Mouse (Mus musculus): ENCODE measurements around the gene Igsf9. TPM values are rescaled to one million over a fixed set of nuclear protein-coding genes. Genes with fewer than 3 reads are reported as not detected.

Gene Igsf9
- total RNA-seq, 2 experiments from 2014 or later: 0.25 to 0.55 TPM

DNA sequence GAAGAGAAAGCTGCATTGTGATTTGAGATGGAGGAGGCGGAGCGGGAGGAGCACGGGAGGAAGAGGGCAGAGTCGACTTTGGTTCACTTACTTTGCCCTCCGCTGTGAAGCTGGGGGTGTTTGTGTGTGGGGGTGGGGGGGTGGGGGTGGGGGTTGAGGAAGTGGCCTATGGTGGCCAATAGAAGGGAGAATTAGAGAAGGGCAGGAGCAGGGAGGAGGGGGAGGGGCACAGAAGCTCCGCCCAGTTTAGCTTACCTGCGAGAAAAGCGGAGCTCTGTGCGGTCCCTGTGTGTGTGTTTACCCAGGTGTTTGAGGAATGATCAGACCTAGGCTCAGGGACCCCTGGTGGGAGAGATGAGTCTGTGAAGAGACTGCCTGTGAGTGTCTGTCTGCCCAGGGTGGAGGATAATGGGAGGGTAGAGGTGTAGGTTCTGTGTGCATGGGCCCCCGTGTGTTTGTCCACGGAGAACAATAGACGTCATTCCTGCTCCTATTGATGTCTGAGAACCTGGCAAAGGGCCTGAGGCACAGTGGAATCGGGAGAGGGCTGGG, 28.9 kb downstream of the Igsf9 start:
- DNase-seq (ENCODE audit: low spot score): no peak
- intact Hi-C loops (cut with DNase I): no loop called here

DNA sequence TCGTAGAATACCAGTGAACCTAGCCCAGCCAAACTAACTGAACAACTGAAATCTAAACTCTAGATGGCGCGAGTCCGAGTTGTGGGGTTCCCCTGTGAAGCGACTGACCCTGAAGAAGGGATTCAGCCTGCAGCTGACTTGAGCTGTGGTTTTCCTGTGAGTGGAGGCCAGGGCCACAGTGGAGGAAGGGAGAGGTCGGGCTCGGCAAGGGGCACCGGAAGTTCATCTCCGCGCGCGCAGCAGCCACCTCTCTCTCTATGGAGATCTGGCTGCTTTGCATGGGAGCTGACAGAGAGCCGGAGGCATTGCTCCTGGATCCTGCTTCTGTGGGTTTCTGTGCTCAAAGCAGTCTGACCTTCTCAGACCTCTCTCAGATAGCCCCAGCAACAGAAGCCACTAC, 31.4 kb downstream of the Igsf9 start:
- peak; percentile 70 for DNase-seq (ENCODE audit: low spot score)
- intact Hi-C loops (cut with DNase I): no loop called here

DNA sequence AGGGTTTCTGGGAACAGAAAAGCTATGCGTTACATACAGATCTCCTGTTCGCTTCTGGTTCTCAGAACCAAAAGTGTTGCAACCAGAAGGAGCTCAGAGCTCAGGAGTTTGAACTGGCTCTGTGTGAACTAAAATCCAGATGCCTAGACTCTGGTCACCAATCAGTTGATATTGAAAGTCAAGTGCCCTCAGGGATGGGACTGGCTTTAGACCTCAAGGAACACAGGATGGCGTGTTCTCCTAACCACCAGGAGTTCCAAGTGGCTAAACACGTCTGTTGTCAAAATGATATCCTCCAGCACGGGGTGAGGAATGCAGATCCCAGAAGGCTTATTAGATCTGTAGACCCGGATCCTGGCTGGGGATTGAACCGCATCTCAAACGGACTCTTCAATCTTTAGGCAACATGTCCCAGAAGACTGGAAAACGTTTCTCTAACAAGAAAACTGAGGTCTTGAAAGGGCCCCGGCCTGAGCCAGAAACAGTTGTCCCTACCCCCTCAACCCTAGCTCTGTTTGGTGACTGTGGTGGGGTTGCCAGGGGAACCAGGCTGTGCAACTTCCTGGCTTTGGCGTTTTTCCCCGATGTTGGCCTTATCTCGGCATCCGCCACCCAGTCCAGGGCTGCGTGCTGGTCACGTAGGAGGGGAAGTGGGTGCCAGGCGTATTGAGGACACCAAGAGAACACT, 32.1 kb downstream of the Igsf9 start:
- intact Hi-C loops (cut with DNase I): no loop called here
- DNase-seq (ENCODE audit: low spot score): peak; percentile 84

DNA sequence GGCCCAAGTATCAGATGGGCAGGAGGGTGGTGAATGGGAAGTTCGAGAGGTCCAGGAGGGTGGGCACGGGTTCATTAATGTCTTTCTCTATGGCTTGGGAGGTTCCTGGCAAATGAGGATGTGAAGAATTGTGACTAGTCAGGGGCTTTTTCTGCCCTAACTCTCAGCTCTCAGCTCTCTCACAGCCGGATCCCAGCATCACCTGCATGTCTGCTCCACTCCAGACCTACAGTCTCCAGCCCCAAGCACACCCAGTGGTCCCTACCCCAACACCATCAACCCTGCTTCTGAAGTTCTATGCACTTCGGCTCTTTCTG, 32.6 kb downstream of the Igsf9 start:
- intact Hi-C loops (cut with DNase I): no loop called here
- DNase-seq (ENCODE audit: low spot score): no peak

DNA sequence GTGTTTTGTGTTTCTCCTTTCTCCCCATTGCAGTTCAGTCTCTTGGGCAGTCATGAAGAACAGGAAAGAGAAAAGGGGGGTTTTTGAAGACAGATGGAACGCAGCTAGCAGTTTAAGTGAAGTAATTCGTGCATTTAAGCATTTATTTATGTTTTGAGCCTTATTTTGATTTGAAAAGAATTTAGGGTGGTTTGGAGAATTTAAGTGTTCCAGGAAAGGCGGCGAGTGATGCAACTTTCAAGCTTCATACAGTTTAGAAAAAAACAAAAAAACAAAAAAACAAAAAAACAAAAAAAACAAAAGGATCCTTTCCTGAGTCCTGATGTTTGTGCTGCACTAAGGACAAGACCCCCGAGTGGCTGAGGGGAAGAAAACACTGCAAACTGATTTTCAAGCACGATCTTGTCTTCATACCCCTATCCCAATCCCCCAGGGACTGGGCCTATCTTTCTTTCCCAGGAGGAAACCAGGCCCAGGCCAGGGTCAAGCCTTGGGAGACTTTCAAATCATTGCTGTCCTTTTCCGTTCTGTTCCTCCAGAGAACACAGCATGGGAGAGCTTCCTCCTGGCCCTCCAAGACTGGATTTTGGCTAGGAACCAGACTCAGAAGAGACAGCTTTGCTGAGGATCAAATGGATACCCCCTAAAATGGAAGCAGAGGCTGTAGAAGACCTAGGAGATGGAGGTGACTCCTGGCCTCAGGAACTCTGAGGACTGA, 33.1 kb downstream of the Igsf9 start:
- no peak for DNase-seq (ENCODE audit: low spot score)
- intact Hi-C loops (cut with DNase I): no loop called here

DNA sequence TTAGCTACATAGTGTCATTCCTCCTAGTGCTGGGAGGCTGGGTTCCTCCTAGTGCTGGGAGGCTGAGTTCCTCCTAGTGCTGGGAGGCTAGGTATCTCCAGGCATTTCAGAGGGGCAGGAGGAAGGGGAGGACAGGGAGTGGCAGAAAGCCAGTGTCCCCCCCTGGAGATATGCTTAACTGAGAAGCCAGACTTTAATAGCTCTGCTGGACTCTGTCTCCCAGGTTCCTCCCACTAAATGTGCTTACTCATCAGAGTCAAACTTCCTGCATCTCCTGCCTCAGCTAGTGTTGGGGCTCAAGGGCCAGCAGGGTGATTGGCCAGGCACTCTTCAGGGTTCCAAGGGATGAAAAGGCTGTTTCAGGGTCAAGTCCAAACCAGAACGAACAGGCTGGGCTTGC, 33.8 kb downstream of the Igsf9 start:
- intact Hi-C loops (cut with DNase I): no loop called here
- no peak for DNase-seq (ENCODE audit: low spot score)

DNA sequence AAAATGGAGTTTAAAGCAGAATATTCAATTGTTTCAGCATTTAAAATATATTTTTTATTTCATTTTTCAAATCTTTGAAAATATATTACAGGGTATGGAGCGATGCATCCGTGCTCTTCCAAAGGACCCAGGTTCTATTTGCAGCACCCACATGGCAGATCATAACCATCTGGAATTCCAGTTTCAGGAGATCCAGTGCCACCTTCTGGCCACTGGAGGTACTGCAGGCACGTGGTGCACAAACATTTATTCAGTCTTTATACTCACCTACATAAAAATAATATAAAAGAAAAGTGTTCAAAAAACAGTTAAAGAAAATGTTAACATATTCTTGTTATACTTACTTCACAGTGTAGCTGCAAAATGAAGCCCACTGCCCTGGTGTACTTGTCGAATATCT, 36.4 kb downstream of the Igsf9 start:
- intact Hi-C loops (cut with DNase I): no loop called here
- no peak for DNase-seq (ENCODE audit: low spot score)

DNA sequence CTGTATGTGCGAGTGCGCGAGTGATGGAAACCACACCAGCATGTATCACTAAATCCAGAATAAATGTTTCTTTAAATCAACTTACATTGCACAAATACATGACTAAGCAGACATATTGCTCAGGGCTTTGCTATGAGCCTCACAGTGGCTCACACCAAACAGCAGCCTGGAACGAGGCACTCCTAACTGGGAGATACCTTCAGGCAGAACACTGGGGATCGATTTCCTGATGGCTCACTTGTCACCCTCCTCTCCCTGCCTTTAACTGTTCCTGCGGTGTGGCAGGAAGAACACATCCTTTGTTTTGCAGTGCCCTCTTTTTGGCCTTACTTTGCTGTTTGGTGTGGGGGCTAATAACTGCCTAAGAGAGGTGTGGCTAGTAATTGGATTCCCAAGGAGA, 38.1 kb downstream of the Igsf9 start:
- DNase-seq (ENCODE audit: low spot score): no peak
- intact Hi-C loops (cut with DNase I): no loop called here

DNA sequence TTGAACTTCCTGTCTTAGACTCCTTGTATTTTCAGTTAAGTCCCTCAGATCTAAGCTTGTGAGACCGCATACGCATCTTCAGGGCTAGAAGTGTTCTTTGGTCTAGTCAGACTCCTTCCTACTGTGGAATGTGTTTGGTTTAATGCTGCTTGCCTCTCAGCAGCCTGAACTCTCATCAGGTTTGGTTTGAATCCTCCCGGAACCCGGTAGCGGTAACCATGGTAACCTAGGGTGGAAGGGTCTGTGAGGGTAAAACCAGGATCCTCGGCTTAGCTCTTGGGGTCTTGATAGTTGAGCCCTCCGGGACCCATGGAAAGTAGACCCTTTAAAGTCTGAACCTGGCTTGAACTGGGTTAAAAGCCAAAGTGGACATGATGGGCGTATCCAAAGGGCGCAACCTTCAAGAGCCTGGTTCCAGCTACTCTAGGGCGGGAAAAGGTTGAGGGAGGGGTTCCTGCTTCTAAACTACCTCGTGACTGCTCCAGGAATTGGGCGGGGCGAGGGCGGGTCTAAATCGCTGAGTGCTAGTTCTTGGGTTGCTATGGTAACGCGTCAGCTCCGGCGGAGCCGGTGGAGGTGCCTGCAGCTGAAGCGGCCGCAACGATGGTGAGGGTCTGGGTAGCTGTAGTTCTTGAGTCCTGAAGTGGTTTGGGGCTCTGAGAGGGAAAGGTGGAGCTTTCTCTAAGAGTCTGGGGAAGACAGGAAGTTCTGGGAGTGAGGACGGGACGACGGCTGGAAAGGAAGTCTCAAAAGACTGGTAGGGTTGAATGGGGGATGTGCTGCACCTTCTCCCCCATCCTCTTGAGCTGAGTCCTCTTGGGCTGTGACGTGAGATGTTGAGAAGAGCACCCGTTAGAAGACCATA, 39.2 kb downstream of the Igsf9 start, which contains the start of gene Cfap45:
Gene Cfap45 (plus strand): TSS at position 226 of the 865 bp plus-strand sequence.
- intact Hi-C loops (cut with DNase I): loop anchor here (1.0 kb wide), 1 partner anchor 20 kb away; no protein-coding TSS in a partner anchor
- peak; percentile 81 for DNase-seq (ENCODE audit: low spot score)

DNA sequence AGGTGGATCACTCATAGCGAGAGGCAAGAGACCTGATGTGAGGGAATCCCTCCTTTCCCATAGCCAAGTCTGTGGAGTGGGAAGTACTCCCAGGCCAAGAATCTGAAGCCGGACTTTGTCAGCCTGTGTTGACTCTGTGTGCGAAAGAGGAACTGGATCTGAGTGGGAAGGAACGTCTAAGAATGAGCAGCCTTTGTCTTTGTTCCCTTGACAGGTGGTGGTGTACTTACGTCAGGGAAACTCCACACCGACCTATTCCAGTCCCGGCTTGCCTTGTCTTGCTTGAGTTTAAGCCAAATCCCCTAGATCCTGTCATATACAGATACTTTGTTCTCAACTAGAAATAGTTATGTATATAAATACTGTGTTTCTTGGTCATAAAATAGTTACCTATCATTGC, 40.9 kb downstream of the Igsf9 start:
- intact Hi-C loops (cut with DNase I): no loop called here

DNA sequence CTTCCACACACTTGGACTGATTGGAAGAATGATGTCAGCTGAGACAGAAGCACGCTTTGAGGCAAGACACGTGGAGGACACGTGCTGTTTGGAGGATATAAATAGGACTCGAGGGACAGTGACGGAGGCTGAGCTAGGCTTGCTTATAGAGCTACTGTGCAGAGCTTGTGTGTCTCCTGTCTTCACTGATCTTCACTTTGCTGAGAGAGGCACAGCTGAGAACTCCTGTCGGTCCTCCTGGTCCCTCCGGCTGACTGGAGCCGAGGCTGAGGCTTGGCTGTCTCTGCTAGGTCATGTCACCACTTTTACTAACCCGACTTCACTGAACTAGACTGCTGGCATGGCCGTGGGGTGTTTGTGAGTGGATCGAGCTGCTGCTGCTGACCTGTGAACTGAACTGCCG, 42.1 kb downstream of the Igsf9 start:
- intact Hi-C loops (cut with DNase I): no loop called here
- peak; percentile 62 for DNase-seq (ENCODE audit: low spot score)

More for the DNA sequence above, 40.9 kb downstream of the Igsf9 start:
- no peak for DNase-seq (ENCODE audit: low spot score)

DNA sequence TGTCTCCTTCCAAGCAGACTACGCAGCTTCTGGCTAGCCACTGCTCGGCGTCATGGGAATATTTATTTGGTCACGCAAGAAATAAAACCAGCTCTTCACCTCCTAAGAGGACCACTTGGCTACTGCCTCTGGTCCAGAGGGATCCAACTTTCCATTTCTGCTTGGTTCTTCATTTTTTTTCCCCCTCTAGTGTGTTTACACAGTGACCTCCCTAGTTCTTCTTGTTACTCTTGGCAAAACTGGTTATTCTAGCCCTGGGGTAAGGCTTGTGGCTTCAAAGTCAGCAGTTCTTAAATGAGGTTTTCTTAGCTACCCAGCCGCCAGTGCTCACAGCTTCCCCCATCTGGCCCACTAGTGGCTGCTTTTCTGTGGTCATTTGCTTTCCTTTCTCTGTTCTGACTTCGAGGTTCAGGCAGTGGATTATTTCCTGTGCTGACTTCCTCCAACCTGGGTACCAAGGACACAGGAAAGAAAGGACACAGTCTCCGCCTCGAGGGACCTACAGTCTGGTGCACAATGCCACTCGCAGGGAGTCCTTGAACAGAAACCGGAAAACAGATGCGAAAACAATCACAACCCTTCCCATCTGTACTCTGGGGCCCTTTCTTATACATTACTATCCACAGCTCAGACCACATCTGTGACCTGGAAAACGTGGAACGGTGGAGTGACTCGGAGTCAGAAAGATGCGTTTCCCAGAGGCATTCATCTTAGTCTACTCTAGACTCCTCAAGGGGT, 43.6 kb downstream of the Igsf9 start:
- peak; percentile 64 for DNase-seq (ENCODE audit: low spot score)
- intact Hi-C loops (cut with DNase I): loop anchor here (5.0 kb wide), 1 partner anchor 33 kb away; no protein-coding TSS in a partner anchor

DNA sequence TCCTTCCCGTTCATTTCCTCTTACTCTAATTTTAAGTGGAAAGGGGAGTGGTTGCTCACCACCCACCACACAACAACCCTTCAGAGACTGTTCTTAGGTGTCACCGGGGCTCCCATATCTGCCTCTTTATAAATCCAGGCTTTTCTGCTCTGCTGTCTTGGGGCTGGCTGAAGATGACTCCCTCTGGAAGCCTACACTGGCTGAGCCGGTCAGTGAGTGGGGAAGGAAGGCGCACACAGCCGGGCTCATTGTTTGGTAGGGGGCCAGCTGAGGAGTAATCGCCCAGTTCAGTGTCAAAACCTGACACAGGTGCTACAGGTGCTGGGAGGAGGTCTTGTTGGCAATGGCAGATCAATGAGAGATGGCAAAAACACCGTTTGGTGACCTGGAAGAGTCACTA, 44.4 kb downstream of the Igsf9 start:
- no peak for DNase-seq (ENCODE audit: low spot score)
- intact Hi-C loops (cut with DNase I): loop anchor here (5.0 kb wide), 1 partner anchor 34 kb away; no protein-coding TSS in a partner anchor

DNA sequence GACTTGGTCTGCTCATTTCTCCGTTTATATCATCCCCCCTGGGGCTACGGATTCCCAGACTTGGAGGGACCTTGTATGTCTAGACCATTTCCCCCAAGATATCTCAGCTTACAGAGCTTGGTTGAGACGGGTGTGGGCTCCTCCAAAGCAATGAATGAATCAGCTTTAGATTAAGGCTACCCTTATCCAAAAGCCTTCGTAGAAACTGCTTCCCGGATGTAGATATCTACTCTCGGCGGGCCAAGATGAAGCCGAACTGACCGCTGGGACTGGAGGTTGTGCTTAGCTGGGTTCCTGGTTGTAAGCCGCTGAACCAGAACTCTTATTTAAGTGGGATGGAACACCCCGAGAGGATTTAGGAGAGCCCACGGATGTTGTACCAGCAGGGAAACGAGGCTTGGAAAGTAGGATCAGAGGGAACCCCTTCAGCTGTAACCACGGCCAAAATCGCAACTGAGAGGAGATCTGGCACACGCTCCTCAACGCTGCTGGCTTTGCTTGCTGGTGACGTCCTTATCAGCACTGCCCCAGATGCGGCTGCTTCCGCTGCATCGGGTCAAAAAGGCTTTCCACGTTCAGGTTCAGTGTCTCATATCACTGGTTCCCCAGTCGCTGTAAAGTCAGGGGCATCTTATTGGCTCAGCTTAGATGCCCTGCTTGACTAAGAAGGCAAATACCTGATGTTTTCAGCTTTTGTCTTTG, 44.9 kb downstream of the Igsf9 start:
- peak; percentile 59 for DNase-seq (ENCODE audit: low spot score)
- intact Hi-C loops (cut with DNase I): loop anchor here (5.0 kb wide), 1 partner anchor 34 kb away; no protein-coding TSS in a partner anchor

DNA sequence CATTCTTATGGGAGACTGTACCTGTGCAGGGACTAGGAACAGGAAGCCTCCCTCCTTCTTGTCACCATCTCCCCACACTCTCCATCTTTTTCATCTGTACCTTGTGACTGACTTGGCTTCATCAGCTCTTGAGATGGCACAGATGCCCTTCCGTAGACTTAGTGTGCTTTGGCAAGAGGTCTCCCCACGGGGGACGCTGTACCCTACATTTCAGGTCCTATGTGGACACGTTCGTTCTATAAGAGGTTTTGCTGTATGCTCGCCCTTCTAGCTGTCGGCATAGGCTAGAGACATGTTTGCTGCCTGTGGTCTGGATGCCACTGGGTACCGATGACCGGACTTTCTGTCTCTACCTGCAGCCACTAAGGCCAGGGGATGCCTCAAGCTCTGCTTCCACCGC, 45.8 kb downstream of the Igsf9 start:
- intact Hi-C loops (cut with DNase I): loop anchor here (5.0 kb wide), 1 partner anchor 35 kb away; no protein-coding TSS in a partner anchor
- no peak for DNase-seq (ENCODE audit: low spot score)

DNA sequence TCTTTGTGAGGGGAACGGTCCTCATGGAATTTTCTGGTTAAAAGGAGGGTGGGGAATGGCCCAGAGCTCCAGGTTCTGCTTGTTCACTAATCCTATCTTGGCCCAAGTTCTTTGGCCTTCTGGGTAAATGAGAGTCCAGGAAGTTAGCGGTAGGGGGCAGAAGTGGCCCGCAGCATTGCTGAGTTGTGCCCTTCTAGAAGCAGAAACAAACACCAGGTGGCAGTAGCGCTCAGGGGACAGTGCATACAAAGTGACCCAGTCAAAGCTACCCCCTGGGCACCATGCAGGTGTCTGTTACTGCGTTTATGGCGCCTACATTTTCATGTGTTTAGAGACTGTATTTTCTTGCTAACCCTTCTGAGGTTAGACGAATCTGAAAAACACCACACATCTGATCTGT, 47.1 kb downstream of the Igsf9 start:
- intact Hi-C loops (cut with DNase I): loop anchor here (1.0 to 5.0 kb wide), 3 partner anchors 36 to 105 kb away; no protein-coding TSS in a partner anchor
- DNase-seq (ENCODE audit: low spot score): peak; percentile 79

DNA sequence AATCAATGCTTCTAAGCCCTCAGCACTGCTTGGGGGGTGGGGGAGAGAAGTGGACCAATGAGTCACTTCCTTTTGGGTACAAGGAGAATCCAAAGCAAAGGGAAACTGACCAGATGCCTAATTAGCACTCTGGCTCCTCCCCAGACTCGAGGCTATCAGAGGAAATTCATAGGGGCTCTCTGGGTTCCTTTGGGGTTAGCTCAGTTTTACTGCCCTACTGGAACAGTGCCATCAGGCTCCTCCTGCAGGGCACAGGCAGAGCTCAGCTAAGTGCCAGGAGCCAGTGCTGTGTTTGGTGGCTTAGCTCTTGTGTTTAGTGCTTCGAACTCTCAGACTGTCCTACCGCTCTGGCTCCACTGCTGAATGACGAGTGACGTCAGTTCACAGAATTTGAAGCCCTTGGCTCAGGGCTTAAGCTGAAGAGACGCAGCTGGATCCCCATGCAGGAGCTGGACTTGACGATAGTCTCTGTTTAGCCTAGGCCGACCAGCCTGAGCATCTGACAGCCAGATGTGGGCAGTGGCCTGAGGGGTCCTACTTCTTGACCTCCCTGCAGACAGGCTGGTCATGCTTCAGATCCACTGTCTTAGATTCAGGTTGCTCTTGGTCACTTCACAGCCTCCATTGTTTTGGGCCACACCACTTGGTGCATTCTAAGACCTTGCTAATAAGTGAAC, 49.1 kb downstream of the Igsf9 start:
- intact Hi-C loops (cut with DNase I): loop anchor here (1.0 kb wide), 1 partner anchor 33 kb away; no protein-coding TSS in a partner anchor
- DNase-seq (ENCODE audit: low spot score): no peak

DNA sequence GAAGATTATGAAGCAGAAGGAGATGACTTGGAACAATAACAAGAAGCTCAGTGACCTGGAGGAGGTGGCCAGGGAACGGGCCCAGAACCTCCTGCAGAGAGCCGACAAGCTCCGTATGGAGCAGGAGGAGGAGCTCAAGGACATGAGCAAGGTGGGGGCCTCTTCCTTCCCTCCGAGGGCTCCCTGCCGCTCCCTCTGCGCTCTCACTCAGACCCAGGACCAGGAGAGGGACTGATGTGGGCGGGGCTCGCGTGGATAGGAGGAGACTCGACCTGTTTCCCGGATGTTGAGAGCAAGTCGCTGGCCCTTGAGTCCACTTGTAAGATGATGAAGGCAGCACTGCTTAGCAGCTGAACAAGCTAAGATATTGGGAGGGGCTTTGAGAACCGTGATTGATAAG, 51.0 kb downstream of the Igsf9 start:
- no peak for DNase-seq (ENCODE audit: low spot score)
- intact Hi-C loops (cut with DNase I): loop anchor here (2.0 kb wide), 1 partner anchor 16 kb away; no protein-coding TSS in a partner anchor

Measured in heart, postnatal 25 days (tissue).